Mouse (Mus musculus) brain, embryonic 18.5 days (tissue): ENCODE measurements around the gene Npas2.
A peak's percentile ranks its signal among the peaks of the same experiment; 100 is the strongest.

ENCODE experiments used
- DNase-seq: peaks from one replicate; pipeline ENCODE4 v3.0.0-alpha.2; 2012; ENCODE audit warnings: low read depth, low spot score

The Npas2 gene

GRCm38 (mm10) chr1:39212982-39213381 is 19.5 kb downstream of the Npas2 start:
- DNase-seq, result no peak

- no peak for DNase-seq
These were observed 24.1 kb downstream of the Npas2 start for GRCm38 (mm10) chr1:39217584-39217983.

GRCm38 (mm10) chr1:39228401-39228800 is 34.9 kb downstream of the Npas2 start:
- no peak for DNase-seq

GRCm38 (mm10) chr1:39230021-39230420 is 36.5 kb downstream of the Npas2 start:
- no peak for DNase-seq

- no peak for DNase-seq
These were observed 41.4 kb downstream of the Npas2 start for GRCm38 (mm10) chr1:39234815-39235449.

GRCm38 (mm10) chr1:39237503-39238255 is 44.1 kb downstream of the Npas2 start:
- DNase-seq, result no peak

GRCm38 (mm10) chr1:39240860-39241584 is 47.5 kb downstream of the Npas2 start:
- no peak for DNase-seq

- no peak for DNase-seq
These were observed 51.2 kb downstream of the Npas2 start for GRCm38 (mm10) chr1:39244726-39245125.

- DNase-seq, result peak; percentile 42
These were observed 58.1 kb downstream of the Npas2 start for GRCm38 (mm10) chr1:39251679-39252078.

GRCm38 (mm10) chr1:39253771-39254170 is 60.2 kb downstream of the Npas2 start:
- no peak for DNase-seq

GRCm38 (mm10) chr1:39256051-39256450 is 62.5 kb downstream of the Npas2 start:
- DNase-seq, result no peak

GRCm38 (mm10) chr1:39256513-39257330 is 63.2 kb downstream of the Npas2 start:
- no peak for DNase-seq

GRCm38 (mm10) chr1:39257331-39257594 is 63.7 kb downstream of the Npas2 start:
- DNase-seq, result no peak

GRCm38 (mm10) chr1:39259668-39260067 is 66.1 kb downstream of the Npas2 start:
- no peak for DNase-seq

- DNase-seq, result no peak
These were observed 66.8 kb downstream of the Npas2 start for GRCm38 (mm10) chr1:39260183-39260978.

GRCm38 (mm10) chr1:39266843-39267512 is 73.4 kb downstream of the Npas2 start:
- DNase-seq, result no peak

- DNase-seq, result no peak
These were observed 79.4 kb downstream of the Npas2 start for GRCm38 (mm10) chr1:39272976-39273375.

GRCm38 (mm10) chr1:39280391-39280790 is 86.9 kb downstream of the Npas2 start:
- DNase-seq, result no peak

- no peak for DNase-seq
These were observed 87.7 kb downstream of the Npas2 start for GRCm38 (mm10) chr1:39280989-39281875.

GRCm38 (mm10) chr1:39281888-39282287 is 88.4 kb downstream of the Npas2 start:
- no peak for DNase-seq
